Mouse (Mus musculus): Measurements from ENCODE around the gene Gsc2.
A peak's percentile ranks its signal among the peaks of the same experiment; 100 is the strongest.
"Not testable (repeated sequence)": the region's sequence is repeated elsewhere in the genome, so short reads cannot be mapped to it uniquely, and the experiment has no call there.

The Gsc2 gene

GRCm38 (mm10) chr16:17914307-17915249 lies at the start of gene Gsc2:
Gene Gsc2 (minus strand): TSS chr16:17915059.
- no peak for DNase-seq

DNA sequence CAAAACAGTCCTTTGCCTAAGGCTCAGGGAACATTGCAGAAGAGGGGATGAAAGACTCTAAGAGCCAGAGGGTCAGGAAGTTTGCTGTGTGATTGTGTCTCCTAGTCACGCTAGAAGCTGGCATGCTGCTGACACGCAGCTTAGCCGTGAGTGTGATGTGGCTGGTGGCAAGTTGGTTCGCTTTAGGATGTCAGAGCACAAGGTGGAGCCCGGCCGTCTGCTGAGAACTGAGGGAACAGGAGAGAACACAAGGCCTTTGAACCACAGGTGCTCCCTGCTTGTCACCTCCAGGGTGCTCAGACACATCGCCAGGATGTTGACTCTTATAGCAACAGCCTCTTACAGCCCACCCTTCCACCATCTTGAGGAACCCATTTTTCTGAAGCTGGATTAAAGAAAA lies 47.2 kb upstream of the Gsc2 start:
- DNase-seq: no peak

DNA sequence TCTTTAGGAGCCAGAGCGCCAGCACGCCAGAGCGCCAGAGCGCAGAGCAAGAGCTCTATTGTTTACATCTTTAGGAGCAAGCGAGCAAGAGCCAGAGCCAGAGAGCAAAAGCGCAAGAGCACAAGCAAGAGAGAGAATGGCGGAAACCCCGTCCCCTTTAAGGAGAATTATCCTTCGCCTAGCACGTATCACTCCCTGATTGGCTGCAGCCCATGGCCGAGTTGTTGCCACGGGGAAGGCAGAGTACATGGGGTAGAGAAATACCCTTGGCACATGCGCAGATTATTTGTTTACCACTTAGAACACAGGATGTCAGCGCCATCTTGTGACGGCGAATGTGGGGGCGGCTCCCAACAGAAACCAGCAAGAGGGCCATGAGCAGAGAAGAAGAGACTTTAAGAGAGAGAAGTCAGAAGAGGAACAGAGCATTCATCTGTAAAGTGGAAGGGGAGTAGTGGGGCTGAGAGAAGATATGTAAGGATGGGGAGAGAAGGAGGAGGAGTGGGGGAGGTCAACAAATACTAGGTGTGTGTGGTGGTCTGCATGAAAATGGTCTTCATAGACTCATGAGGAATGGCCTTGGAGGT lies 41.3 kb upstream of the Gsc2 start:
- not testable (repeated sequence) for DNase-seq

DNA sequence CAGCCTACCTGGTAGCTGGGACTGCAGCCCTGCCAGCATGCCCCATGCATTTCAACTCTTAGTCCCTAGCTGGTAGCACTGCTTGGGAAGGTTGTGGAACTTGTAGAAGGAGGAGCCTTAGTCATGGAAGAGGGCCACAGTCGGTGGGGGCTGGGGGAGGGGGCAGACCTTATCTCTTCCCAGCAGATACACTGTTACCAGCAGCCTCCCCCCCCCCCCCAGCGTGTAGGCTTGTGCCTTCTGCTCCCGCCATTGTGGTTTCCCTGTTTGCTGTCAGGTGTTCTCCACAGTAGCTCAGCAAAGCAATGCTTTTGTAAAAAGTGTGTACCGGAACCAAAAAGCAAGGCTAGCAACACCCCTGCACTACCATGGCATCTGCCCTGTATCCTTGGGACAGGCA lies 36.8 kb upstream of the Gsc2 start:
- DNase-seq: no peak

DNA sequence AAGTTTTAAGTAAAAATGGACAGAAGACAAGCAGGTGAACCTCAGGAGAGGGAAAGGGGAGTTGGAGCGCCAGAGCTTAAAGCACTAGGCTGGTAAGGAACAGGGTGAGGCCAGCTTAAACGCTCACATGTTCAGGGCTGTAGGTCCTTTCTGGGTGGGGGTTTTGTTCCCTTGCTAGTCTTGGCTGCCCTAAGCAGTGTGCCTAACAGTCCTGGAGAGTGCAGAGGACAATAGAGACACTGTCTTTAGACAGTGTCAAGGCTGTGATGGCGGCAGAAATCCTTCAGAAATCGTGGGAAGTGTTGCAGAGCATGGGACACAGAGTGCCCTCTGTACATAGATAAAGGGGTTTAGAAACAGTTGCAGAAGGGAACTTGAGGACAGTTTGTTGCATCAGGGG lies 35.2 kb upstream of the Gsc2 start:
- no peak for DNase-seq

GRCm38 (mm10) chr16:17949421-17949877 lies 34.6 kb upstream of the Gsc2 start:
- DNase-seq: no peak

DNA sequence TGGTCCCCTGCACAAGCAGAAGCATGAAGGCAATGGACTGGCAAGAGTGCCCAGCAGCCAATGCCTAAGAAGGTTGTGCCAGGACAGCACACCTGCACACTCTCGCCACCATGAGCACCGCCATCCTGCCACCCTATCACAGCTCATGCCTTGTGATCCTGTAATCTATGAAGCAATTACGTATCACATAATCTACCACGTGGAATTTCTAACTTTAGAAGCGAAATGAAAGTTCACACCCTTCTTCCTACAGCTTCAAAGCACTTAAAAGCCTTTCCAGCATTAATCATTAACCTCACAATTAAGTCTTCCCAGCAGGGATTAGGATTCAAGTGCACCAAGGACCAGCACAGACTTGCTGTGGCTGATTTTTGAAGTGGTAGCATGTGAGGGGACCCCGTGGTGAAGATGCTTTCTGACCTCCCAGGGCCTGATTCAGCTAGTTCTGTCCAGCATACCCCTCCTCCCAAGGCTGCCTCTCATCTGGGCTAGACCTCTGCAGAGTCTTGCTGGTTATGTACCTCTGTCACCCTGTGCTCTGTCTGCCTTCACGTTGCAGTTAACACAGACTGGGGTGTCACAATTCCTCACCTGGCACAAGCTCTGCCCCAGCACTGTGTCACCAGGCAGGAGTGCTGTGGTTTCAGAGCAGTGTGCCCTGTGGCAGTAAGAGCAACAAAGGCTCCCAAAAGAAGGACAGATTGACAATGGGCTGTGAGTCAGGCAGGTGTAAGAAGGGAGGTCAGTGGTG lies 30.4 kb upstream of the Gsc2 start:
- no peak for DNase-seq

DNA sequence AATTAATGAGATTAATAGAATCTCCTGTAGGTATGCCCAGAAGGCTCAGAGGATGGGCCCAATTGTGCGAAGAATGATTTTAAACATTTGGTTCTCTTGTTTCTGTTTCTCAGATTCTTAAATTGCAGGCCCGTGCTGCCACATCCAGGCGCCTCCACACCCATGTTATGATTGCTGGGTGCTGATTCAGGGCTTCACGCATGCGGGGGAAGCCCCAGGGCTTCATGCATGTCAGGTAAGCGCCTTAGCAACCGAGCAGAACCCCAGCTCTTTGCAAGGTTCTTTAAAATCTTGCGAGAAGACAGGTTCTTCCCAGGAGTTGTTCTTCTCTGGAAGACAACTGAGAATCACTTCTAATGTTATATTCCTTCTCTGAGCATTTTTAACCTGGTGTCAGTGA lies 28.6 kb upstream of the Gsc2 start:
- DNase-seq: no peak

DNA sequence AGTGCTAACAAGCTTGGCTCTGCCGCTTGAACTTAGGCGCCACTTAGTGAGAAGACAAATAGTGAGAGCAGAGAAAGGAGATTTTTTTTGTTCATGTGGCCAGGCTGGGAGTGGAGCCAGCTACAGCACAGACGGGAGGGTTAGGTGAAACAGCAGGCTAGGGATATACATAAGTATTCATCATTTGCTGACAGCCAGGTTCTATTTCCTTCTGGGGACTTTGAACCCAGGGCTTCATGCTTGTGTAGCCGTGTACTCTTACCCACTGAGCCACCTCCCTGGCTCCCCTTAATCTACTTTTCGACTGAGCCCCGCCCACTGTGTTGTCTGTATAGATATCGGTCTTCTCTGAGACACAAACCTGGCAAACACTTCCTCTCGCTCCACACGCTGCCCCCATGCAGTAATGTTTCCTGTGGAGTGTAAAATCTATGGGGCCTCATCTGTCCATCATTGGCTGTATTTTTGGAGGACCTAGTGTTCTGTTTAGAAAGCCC lies 24.4 kb upstream of the Gsc2 start:
- DNase-seq: no peak

GRCm38 (mm10) chr16:17938821-17939220 lies 24.0 kb upstream of the Gsc2 start:
- peak; percentile 68 to 75 for DNase-seq

GRCm38 (mm10) chr16:17938187-17938586 lies 23.3 kb upstream of the Gsc2 start:
- DNase-seq: no peak

DNA sequence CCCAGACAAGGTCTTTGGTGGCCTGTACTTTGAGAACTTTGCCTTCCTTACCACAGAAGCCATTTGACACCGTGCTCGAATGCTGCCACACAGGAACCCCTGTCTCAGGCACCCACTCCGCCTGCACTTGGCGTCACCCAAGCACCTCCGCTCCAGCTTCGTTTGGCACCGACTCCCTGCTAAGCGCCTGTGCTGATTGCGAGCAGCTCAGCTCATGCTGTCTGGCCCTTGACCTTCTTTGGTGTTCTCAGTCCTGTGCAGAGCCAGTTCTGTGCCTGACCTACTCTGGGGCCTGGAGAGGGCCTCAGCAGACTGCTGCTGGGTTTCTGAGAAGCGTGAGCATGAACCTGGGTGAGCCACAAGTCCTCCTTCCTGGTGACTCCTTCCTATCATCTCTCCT lies 21.9 kb upstream of the Gsc2 start:
- no peak for DNase-seq

- no peak for DNase-seq
These were observed 19.6 kb upstream of the Gsc2 start for GRCm38 (mm10) chr16:17934445-17934910.

DNA sequence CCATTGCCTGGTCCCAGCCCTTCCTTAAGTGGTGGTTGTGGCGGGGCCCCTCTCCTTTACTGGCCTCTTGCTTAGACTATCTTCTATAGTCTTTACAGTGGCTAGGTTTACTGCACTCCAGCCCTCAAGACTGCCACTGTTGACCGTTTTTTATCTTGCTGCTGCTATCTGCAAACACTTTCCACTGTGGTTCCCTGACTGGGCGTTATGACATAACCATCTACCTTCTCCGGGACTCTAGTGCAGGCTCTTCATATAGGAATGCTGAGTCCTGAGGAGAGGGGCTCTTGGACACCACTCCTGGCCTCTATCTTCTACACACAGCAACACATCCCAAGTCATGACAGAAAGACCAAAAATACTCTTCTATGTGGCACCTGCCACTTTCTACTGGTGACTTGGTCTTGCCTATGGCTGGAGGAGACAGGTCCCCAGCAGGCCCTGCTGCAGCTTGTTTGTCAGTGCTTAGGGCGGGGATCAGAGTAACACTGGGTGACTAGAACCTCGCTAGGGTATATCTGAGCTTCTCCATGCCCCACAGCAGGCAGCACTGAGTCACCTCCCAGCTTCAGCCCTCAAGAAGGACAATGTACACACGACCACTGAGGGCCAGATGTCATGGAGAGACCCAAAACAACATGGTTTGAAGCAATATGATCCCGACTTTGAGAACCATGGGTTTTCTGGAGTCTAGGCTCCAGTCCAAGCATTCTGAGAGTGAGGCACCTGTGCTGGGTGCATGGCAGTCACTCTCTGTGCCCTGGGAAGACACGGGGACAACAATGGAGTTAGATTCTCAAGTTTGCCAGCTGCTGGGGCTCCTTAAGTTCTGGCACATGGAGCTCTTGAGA lies 19.0 kb upstream of the Gsc2 start:
- DNase-seq: no peak

DNA sequence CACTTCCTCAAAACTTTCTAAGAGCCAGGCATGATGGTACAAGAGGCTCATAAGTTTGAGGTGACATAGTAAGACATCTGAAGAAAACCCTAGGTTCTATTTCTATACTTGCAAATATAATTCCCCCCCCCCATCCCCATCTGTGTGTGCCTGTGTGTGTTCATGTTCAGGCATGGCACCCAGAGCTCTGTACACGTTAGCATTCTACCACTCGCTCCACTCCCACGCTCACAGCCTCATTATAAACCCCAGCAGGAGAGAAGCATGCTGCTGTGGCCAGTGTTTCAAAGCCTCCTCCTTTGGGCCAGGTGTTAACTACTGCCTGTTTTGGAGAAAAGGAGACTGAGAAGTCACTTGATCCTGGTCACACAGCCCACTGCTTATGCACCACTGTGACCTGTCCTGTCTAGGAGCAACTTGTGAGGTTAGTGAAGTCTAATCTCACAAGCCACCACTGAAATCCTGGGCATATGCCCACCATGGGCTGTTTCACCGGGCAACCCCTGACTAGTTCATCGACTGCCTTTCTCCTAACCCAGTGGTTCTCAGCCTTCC lies 17.1 kb upstream of the Gsc2 start:
- no peak for DNase-seq

DNA sequence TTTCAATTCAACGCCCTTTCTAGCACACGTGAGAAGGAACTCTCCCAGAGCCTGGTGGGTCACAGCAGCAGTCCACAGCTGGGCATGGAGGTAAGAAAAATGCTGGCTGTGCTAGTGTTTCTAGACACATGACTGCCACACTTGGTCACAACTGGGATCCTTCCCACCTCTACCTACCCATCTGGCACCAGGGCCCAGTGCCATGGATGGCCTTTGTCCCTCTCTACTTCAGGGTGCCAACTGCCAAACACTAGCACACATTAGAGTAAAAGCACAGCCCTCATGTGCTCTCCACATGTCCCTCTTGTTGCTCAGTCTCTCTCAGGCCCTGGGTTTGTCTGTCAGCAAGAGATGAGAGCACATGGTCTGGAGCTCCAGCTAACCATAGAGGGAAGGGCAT lies 14.8 kb upstream of the Gsc2 start:
- peak; percentile 38 to 40 for DNase-seq

DNA sequence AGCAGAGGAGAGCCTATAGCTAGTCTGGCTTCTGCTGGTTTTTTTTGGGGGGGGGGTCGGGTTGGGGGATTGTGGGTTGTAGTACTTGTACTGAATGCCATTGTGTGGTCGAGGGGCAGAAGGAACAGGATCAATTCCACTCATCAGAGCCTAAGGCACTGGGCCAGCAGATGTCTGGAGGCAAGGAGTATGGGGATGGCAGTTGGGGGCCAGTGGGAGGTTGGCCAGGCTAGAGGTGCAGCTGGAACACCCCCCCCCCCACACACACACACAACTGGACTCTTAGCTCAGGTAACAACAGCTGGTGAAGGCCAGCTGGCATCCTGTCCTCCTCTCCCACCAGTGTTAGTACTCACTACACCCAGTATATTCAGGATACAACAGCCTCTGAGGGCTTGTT lies 14.4 kb upstream of the Gsc2 start:
- peak in 1 of 2 experiments; percentile 48 for DNase-seq

- peak; percentile 55 to 71 for DNase-seq
These were observed 13.8 kb upstream of the Gsc2 start for GRCm38 (mm10) chr16:17928627-17929104.

DNA sequence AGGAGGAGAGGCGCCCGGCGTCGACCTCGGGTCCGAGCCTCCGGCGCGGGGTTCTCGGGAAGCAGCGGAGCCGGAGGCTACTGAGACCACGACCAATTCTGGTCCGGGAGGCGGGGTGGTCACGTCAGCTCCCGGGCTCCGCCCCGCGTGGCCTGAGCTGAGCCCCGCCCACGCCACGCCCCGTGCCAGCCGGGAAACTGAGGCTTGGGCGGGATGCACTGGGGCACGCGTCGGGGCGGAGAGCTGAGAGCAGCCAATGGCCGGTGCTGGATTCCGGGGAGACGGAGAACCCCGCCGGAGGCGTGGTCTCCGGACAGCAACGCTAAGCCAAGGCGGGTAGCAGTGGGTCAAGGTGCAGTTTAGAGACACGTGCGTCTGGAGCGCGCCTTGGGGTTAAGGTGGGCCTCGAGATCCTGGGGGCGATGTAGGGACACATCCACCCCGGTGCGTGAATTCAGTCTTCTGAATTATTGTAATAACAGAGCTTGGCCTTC lies 13.3 kb upstream of the Gsc2 start, which contains the start of gene Slc25a1:
Gene Slc25a1, minus strand, starts transcription at position 133 of the 494 bp plus-strand sequence.
- DNase-seq: peak; percentile 68 to 75

DNA sequence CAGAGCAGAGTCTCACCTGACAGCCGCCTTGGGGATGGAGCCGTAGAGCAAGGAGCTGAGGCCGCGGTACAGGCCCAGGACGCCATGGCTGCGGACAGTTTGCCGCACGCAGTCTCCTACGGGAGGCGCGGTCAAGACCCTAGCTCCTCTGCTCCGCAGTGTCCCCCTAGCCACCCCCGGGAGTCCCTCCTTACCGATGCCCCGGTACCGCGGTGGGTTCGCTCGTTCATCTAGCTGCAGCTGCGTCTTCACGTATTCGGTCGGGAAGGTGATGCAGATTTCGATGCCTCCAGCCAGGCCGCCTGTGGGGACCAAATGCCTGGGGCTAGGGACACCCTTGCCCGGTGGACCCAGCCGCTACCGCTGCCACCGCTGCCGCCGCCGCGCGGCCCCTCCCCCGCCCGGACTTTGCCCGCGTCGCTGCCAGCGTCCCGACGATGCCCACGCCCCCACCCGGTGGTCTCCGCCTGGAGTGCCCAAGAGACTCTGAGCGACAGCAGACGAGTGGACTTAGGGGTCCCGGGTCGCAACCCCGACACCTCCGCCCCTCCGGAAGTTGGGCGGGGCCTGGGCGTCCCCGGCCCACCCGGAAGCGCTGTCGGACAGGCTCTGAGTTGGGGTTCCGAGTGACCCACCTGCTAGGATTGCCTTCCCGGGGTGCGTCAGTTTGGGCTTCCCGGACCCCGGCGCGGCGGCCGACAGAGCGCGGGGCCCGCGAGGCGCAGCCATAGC lies 12.7 kb upstream of the Gsc2 start:
- DNase-seq: peak; percentile 44 to 57

GRCm38 (mm10) chr16:17922163-17922538 lies 7.3 kb upstream of the Gsc2 start:
- peak in 1 of 2 experiments; percentile 71 for DNase-seq
